In genomic region chr13:33524629-33525028, GRCm38 (mm10) we compare ENCODE assay signal across 25 mouse cellular contexts. TPM values are rescaled to one million over a fixed set of nuclear protein-coding genes. Genes with fewer than 3 reads are reported as not detected.
"Had no signal": no experiment of that assay in that cellular context is flagged by ENCODE, and none has a peak within 500 bp of the region (broad histone marks: within the 10 kb centered on the region; RNA-seq: fewer than 3 reads in every experiment).

No protein-coding gene starts in this region.

- H3K9me3 ChIP-seq: stomach, embryonic 15.5 days had no signal

- H3K4me2 ChIP-seq: neural tube, embryonic 12.5 days; neural tube, embryonic 13.5 days; neural tube, embryonic 15.5 days; stomach, embryonic 15.5 days had no signal

- H3K9ac ChIP-seq: neural tube, embryonic 12.5 days; neural tube, embryonic 13.5 days; neural tube, embryonic 15.5 days; stomach, embryonic 15.5 days had no signal

- H3K27me3 ChIP-seq: neural tube, embryonic 12.5 days; neural tube, embryonic 13.5 days; neural tube, embryonic 15.5 days; stomach, embryonic 15.5 days had no signal

- H3K4me3 ChIP-seq: neural tube, embryonic 12.5 days; neural tube, embryonic 13.5 days; neural tube, embryonic 15.5 days; stomach, embryonic 15.5 days had no signal

- DNase-seq: retina, postnatal 1 day; right cerebral cortex, adult 18-20 months; right cerebral cortex, postnatal 14 days; right cerebral cortex, postnatal 25 days; right cerebral cortex, postnatal 4 days; spleen, adult 18-20 months; thymus, adult 18-20 months; thymus, adult 2 months; thymus, postnatal 14 days; thymus, postnatal 25 days; thymus, postnatal 36 days; thymus, postnatal 4 days had no signal

- H3K27ac ChIP-seq: neural tube, embryonic 12.5 days; neural tube, embryonic 13.5 days; neural tube, embryonic 15.5 days; stomach, embryonic 15.5 days; stomach, postnatal 0 days had no signal

- H3K4me1 ChIP-seq: neural tube, embryonic 12.5 days; neural tube, embryonic 13.5 days; neural tube, embryonic 15.5 days; stomach, embryonic 15.5 days had no signal

- H3K36me3 ChIP-seq: neural tube, embryonic 12.5 days; neural tube, embryonic 13.5 days; neural tube, embryonic 15.5 days; stomach, embryonic 15.5 days had no signal

RNA-seq across cellular contexts. Expression of gene Serpinb9g, which starts 40.0 kb away (rescaled TPM):
- polyA plus RNA-seq: neural tube, embryonic 12.5 days; neural tube, embryonic 13.5 days; neural tube, embryonic 14.5 days; neural tube, embryonic 15.5 days; small intestine, adult 2 months; spleen, adult 2 months; stomach, embryonic 14.5 days; stomach, embryonic 15.5 days; stomach, embryonic 16.5 days; stomach, postnatal 0 days; testis, adult 2 months; thymus, adult 2 months; thymus, postnatal 0 days; urinary bladder, adult 2 months had no signal
